Mouse (Mus musculus) stomach, embryonic 14.5 days (tissue): ENCODE measurements at regions not wholly inside any gene's neighbourhood (a gene's known extent, or its start where the extent isn't known, plus 50 kb on each side); places are given as distances from the start of the nearest gene placed in this dataset.

Source experiments
- ATAC-seq: fragments of 200-750 bp; cut with Nextera tagmentation; 2 replicates; pipeline ENCODE4 v1.8.0; 2017; ENCODE audit warnings: low read depth, moderate TSS enrichment; ENCODE audit not compliant: insufficient number of reproducible peaks, insufficient read depth, low FRiP score
- H3K27ac ChIP-seq: fragments of 300-500 bp; sonication (generic); 2 replicates; pipeline ENCODE4 v1.5.1; 2014; ENCODE audit warnings: mild to moderate bottlenecking, low read length, moderate library complexity, mixed read lengths
- H3K27me3 ChIP-seq: fragments of 300-500 bp; sonication (generic); 2 replicates; pipeline ENCODE4 v1.6.1; 2014; ENCODE audit warnings: low read length, control low read depth, mixed read lengths; ENCODE audit not compliant: control insufficient read depth, insufficient read depth
- H3K36me3 ChIP-seq: fragments of 300-500 bp; sonication (generic); 2 replicates; pipeline ENCODE4 v1.6.1; 2014; ENCODE audit warnings: mild to moderate bottlenecking, control low read depth, low read length, moderate library complexity, mixed read lengths; ENCODE audit not compliant: control insufficient read depth, insufficient read depth
- H3K4me1 ChIP-seq: fragments of 300-500 bp; sonication (generic); 2 replicates; pipeline ENCODE4 v1.6.1; 2014; ENCODE audit warnings: low read length, control low read depth, mixed read lengths; ENCODE audit not compliant: control insufficient read depth, insufficient read depth
- H3K4me2 ChIP-seq: fragments of 300-500 bp; sonication (generic); replicated peaks from 2 replicates; pipeline ENCODE4 v1.6.1; 2014; ENCODE audit warnings: low read depth, low read length, control low read depth
- H3K4me3 ChIP-seq: fragments of 300-500 bp; sonication (generic); 2 replicates; pipeline ENCODE4 v1.5.1; 2014; ENCODE audit warnings: low read depth, low read length, control low read depth
- H3K9ac ChIP-seq: fragments of 300-500 bp; sonication (generic); replicated peaks from 2 replicates; pipeline ENCODE4 v1.6.1; 2014; ENCODE audit warnings: low read depth, mild to moderate bottlenecking, control low read depth, low read length, moderate library complexity, mixed read lengths
- H3K9me3 ChIP-seq: fragments of 300-500 bp; sonication (generic); 2 replicates; pipeline ENCODE4 v1.6.1; 2016; ENCODE audit warnings: low read depth, low read length, control low read depth; ENCODE audit not compliant: control insufficient read depth
- WGBS: fragments of 180-500 bp; shearing (Covaris S2); extraction: QIAGEN DNeasy Blood & Tissue Kit; methylation state at CpG from one replicate; pipeline ENCODE4 v1.1.7; 2014; 5-methylcytosine and 5-hydroxymethylcytosine counted together

DNA sequence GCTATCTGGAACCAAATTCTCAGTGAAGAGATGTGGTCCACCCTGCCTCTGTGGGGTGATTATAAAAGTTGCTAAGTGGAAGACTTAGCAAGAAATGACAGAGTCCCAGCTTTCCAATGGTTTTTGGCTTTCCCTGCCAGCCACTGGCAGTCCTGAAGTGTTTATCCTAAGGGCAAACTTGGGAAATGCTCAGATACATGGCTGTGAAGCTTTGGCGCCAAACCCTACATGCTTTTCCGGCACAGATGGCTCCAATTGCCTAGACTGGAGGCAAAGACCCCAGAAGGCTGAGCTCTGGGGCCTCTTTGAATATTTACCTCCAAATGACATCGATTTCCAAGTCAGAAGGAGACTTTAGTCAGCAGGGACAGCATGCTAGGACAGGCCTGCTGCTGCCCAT lies 174.4 kb downstream of the 4930564D02Rik start:
- Histone ChIP-seq H3K9ac (no peak overlapping the region), H3K9me3 (no peaks in the 10 kb centered on the region), H3K4me1 (no peaks in the 10 kb centered on the region), H3K36me3 (no peaks in the 10 kb centered on the region), H3K4me3 (no peak overlapping the region), H3K4me2 (no peak overlapping the region), H3K27me3 (no peaks in the 10 kb centered on the region), H3K27ac (no peak overlapping the region)
- whole genome bisulfite sequencing = 78% methylated on average over 3 of the region's 3 CpGs
- no peak for ATAC-seq

DNA sequence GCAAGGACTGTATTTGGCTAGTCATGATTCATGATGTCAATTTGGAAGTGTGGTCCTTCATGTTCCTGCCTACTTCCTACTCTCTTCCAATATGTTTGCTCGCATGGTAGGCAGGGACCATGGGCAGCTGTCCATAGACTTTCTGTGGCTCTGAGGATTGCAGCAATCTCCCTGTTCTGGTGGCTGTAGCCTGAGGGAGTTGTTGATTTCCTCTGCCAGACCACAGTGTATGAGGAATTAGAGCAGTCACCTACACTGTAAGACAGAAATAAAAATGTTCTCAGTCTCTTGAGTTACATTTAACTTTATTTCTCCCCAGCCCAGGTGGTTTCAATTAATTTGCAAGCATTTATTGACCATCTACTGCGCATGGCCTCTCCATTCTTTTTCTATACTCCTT lies 190.5 kb downstream of the 4930564D02Rik start:
- H3K27me3 ChIP-seq = no peaks in the 10 kb centered on the region
- no peaks in the 10 kb centered on the region for H3K9me3 ChIP-seq
- H3K27ac ChIP-seq = no peak overlapping the region
- ATAC-seq = no peak
- H3K4me2 ChIP-seq = no peak overlapping the region
- no peak overlapping the region for H3K4me3 ChIP-seq
- H3K9ac ChIP-seq = no peak overlapping the region
- H3K4me1 ChIP-seq = no peaks in the 10 kb centered on the region
- no peaks in the 10 kb centered on the region for H3K36me3 ChIP-seq
- WGBS = 82% methylated on average over 2 of the region's 2 CpGs

DNA sequence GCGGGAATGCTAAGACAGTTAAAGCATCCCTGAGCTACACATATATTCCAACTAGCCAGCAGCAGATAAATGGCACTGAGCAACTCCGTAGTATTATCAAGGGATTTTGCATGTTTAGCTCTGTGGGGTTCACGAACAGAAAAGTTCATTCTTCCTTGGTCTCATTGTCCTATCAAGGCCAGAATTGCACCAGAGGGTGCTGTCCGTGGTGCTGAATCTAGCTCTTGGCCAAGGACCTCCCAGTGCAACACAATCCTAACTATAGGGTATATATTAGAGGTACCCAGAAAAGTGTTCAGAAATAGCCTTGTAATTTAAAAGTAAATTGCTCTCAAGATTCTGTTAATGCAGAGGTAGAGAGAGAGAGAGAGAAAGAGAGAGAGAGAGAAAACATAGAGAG lies 176.9 kb upstream of the Kcnd3 start:
- H3K4me1 ChIP-seq = no peaks in the 10 kb centered on the region
- no peaks in the 10 kb centered on the region for H3K9me3 ChIP-seq
- no peak overlapping the region for H3K4me2 ChIP-seq
- no peak; the same call in 1 of the 2 replicates for ATAC-seq
- no peaks in the 10 kb centered on the region for H3K36me3 ChIP-seq
- H3K27ac ChIP-seq = no peak overlapping the region
- H3K27me3 ChIP-seq = no peaks in the 10 kb centered on the region
- 31% methylated on average over 4 of the region's 4 CpGs for WGBS
- H3K4me3 ChIP-seq = no peak overlapping the region
- H3K9ac ChIP-seq = no peak overlapping the region

DNA sequence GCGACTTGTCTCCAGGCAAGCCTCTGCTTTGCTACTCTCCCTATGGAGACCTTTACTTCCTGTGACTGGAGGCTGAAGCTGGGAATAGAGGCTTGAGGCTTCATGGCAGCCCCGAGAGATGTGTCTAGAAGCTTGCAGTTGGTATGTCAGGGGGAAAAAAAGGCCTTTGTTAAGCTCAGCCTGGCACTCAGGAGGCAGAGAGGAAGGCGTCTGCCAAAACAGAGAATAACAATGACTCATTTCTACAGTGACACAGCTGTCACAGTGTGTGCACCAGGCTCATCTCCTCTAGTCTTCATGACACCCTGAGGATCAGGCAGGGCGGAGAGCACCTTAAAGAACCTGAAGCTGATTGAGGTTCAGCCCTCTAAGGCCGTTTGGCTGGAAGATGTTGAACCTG lies 171.2 kb upstream of the Kcnd3 start:
- Histone ChIP-seq H3K9me3 (no peaks in the 10 kb centered on the region), H3K9ac (no peak overlapping the region), H3K36me3 (no peaks in the 10 kb centered on the region), H3K4me3 (no peak overlapping the region), H3K27ac (no peak overlapping the region), H3K4me1 (no peaks in the 10 kb centered on the region), H3K27me3 (no peaks in the 10 kb centered on the region), H3K4me2 (no peak overlapping the region)
- 82% methylated on average over 5 of the region's 5 CpGs for WGBS
- ATAC-seq = no peak

DNA sequence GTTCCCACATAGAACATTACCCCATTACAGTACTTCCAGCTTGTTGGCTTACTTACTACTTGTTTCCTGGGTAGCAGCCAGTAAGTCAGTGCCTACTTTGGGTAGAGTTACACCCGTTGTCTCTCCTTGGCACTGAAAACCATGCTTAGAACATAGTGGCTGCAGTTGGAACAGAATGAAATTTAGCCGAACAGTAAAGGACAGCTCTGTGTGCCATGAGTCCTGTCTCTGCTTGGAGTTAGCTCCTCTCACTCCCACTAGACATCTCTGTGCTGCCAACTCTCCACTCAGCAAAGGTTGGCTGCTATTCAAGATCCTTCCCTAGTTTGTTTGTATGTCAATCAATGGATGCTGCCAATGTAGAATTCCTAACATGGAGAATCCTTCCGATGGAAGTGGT lies 170.4 kb upstream of the Kcnd3 start:
- Histone ChIP-seq H3K4me1 (no peaks in the 10 kb centered on the region), H3K36me3 (no peaks in the 10 kb centered on the region), H3K9me3 (no peaks in the 10 kb centered on the region), H3K4me3 (no peak overlapping the region), H3K9ac (no peak overlapping the region), H3K27me3 (no peaks in the 10 kb centered on the region), H3K4me2 (no peak overlapping the region), H3K27ac (no peak overlapping the region)
- WGBS = 90% methylated on average over 3 of the region's 3 CpGs
- no peak for ATAC-seq

DNA sequence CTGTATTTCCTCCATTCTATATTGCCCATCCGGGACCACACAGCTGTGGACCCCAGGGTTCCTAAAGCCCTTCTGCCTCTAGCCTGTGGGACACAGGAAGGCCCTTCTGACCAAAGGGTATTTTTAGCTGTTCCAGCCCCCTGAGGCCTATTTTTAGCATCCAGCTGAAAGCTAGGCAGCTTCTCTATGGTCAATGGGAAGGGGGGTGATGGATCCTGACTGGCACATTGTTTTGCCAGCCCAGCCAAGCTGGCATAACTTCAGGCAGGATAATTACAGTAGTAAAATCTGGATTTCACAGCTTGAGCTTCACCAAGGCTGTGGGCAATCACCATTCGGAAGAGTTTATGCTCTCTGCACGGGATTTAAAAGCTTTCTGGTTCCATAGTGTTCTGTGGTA lies 153.9 kb upstream of the Kcnd3 start:
- Histone ChIP-seq H3K27ac (no peak overlapping the region), H3K9me3 (no peaks in the 10 kb centered on the region), H3K4me2 (no peak overlapping the region), H3K27me3 (no peaks in the 10 kb centered on the region), H3K9ac (no peak overlapping the region), H3K4me3 (no peak overlapping the region), H3K36me3 (no peaks in the 10 kb centered on the region), H3K4me1 (no peaks in the 10 kb centered on the region)
- no peak for ATAC-seq
- WGBS = 82% methylated on average over 3 of the region's 3 CpGs

DNA sequence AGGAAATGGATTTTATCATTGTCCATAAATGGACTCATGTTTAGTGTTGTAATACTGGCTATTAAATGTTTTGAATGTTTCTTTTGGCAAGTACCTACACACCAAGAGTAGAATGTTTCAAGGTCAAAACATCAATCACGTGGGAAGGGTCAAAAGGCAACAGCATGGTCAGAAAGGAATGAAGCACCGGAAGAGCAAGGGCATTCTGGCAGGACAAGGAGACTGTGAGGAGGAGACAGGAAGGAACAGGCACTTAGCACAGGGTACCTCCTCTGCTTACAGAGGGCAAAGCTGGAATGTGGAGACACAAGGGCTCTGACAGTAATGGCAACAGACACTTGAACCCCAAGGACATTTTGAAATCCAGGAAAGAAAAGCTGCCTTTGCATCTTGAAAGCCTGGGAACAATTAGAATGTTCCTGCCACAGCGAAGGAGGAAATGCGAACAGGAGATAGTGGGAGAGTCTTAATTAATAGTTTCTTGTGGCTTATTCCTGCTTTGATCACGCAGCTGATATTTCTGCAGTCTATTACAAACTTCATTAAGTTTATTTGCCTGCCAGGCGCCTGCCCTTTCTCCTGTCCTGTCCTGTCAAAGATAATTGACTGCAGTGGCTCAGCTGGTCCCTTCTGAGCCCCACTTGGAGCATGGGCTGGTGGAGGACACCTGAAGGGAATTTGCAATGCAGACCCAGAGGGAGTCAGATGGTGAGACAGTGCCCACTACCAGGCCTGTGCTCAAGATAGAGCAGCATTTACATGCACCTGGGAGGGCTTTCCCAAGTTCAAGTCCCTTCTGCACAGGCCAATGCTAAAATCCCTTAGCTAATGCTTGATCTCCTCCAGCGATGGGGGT lies 151.2 kb upstream of the Kcnd3 start:
- no peak for ATAC-seq
- WGBS = 51% methylated on average over 7 of the region's 7 CpGs
- Histone ChIP-seq H3K4me3 (no peak overlapping the region), H3K27ac (no peak overlapping the region), H3K9me3 (no peaks in the 10 kb centered on the region), H3K36me3 (no peaks in the 10 kb centered on the region), H3K4me2 (no peak overlapping the region), H3K4me1 (no peaks in the 10 kb centered on the region), H3K27me3 (no peaks in the 10 kb centered on the region), H3K9ac (no peak overlapping the region)

DNA sequence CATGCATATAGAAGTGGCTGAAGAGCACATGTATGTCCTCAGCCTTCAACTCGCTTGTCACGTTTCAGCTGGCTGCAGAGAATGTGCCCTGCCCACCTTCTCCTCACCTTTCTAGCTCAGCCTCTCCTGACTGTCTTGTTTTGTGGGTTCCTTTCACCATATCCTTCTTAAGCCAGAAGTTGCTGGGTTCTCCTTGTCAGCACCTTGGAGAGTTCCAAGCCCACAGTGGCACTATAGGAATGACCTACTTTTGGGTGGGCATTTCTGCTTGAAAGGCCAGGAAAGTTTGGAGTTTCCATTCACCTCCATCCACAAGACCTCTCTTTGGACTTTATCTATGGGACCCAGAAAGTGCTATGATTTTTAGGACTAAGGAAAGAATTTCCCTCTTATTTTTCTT lies 144.5 kb upstream of the Kcnd3 start:
- Histone ChIP-seq H3K4me1 (no peaks in the 10 kb centered on the region), H3K27ac (no peak overlapping the region), H3K27me3 (no peaks in the 10 kb centered on the region), H3K4me2 (no peak overlapping the region), H3K36me3 (no peaks in the 10 kb centered on the region), H3K4me3 (no peak overlapping the region), H3K9me3 (no peaks in the 10 kb centered on the region), H3K9ac (no peak overlapping the region)
- ATAC-seq = no peak
- WGBS = 41% methylated on average over 2 of the region's 2 CpGs

DNA sequence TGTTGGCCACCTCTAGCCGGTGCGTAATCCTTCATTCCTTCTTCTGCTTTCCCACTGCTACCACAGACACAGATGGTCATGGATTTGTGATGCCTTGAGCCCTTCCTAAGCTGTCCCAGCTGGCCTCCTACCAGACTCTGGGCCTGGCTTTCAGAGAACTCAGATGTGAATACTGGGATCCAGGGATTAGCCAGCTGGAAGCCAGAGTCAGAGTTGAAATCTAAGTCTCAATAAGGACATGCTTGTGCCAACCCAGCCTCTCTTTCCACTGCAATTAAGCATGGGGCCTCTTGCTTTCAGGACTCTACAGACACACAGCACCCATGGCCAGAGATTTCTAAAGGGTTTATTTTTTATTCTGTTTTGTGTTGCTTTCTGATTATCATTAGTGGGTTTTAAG lies 143.1 kb upstream of the Kcnd3 start:
- Histone ChIP-seq H3K27ac (no peak overlapping the region), H3K27me3 (no peaks in the 10 kb centered on the region)
- 84% methylated on average over 2 of the region's 2 CpGs for WGBS

More for the DNA sequence above, 143.1 kb upstream of the Kcnd3 start:
- Histone ChIP-seq H3K36me3 (no peaks in the 10 kb centered on the region), H3K9ac (no peak overlapping the region), H3K4me2 (no peak overlapping the region), H3K4me1 (no peaks in the 10 kb centered on the region), H3K9me3 (no peaks in the 10 kb centered on the region), H3K4me3 (no peak overlapping the region)
- ATAC-seq = no peak
